Mouse (Mus musculus) cerebellum, adult 11 months (tissue): ENCODE results near the gene Hcn1.

Source experiments
- DNase-seq: peaks from one replicate; pipeline ENCODE4 v3.0.0; 2022

The Hcn1 gene

GRCm38 (mm10) chr13:117705997-117706396, 103.9 kb downstream of the Hcn1 start:
- DNase-seq: no peak

GRCm38 (mm10) chr13:117706496-117706895, 104.4 kb downstream of the Hcn1 start:
- no peak for DNase-seq

DNA sequence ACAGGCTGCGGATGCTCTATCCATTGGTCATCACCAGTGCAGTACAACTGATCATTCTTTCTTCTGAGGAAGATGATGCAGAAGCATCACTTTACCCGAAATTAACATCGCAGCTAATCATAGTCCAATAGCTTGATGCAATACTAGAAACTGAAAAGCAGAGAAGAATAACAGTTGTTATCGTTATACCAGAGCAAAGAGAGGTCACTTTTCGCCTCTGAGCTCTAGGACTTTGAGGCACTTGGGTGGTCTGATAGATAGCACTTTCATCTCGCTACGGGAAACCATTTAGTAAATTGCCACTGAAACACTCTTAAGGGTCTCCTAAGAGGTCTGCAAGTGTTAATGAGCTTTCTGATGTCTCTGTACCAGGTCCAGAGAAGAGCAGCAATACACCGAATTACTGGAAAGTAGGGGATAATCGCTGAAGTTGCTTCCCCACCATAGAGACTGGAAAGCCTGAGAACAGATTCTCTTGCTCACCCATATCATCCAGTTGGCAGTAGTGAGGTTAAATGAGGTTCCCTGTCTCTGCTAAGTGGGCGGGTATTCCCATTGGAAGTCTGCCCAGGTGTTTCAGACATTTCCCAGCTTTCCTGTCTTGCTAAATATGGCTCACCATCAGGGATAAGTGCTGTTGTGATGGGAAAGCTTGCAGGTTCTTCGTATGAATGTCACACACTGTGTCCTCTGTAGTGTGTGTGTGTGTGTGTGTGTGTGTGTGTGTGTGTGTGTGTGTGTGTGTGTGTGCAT, 105.0 kb downstream of the Hcn1 start:
- DNase-seq: peak; percentile 8

GRCm38 (mm10) chr13:117710811-117711210, 108.7 kb downstream of the Hcn1 start:
- no peak for DNase-seq

- no peak for DNase-seq
Measured at GRCm38 (mm10) chr13:117722090-117722489, 120.0 kb downstream of the Hcn1 start.

DNA sequence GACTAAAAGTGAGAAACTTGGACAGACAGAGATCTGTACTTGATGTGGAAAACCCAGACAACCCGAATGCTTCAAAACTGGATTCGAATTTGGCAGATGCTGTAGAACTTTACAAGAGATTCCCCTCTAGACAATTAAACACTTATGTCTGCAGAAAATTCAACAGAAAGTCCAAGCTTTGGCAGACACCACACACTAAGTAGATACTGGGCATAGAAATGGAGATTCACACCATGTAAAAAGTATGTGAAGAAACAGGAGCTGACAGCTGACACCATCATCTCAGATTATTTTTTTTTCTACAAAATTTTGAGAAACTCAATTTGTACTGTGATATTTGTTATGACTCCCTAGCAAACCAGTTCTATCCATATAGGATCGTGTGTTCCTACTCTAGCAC, 122.0 kb downstream of the Hcn1 start:
- DNase-seq: no peak

GRCm38 (mm10) chr13:117728393-117728792, 126.3 kb downstream of the Hcn1 start:
- no peak for DNase-seq

- DNase-seq: no peak
Measured at GRCm38 (mm10) chr13:117732738-117733137, 130.6 kb downstream of the Hcn1 start.

- no peak for DNase-seq
Measured at GRCm38 (mm10) chr13:117744451-117744850, 142.3 kb downstream of the Hcn1 start.

DNA sequence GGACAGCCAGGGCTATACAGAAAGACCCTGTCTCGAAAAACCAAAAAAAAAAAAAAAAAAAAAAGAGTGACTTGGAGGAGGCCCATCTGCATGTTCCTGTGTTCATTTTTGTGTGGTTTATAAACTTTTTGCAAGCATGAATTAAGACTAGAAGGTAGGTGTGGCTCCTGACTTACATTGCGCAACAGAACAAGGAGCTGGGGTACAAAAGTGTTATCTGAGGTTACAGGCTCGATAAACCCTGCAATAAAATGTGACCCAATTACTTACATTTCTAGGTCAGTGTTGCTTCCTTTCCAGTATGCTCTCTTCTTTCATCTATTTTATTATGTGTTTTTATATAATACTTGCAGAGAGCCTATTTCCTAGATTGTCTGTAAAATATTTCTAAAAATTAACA, 143.1 kb downstream of the Hcn1 start:
- DNase-seq: no peak

DNA sequence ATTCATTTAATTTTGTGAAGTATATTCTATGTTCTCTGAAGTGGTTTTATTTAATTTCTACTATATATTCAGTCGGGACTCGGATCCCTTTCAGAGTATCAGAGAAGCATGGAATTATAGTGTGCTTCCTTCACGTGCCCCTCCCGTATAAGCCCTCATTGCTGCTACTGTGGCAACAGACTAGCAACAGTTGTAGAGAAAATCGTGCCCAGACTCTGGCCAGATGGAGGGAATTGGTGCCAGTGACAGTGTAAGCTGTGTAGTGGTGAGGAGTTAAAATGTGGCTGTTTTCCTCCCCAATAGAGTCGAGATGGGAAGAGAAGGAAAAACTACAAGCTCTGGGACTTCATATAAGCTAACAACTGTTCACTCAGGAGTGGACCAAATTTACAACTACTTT, 163.4 kb downstream of the Hcn1 start:
- DNase-seq: peak; percentile 28

GRCm38 (mm10) chr13:117785376-117785775, 183.3 kb downstream of the Hcn1 start:
- peak; percentile 74 for DNase-seq

DNA sequence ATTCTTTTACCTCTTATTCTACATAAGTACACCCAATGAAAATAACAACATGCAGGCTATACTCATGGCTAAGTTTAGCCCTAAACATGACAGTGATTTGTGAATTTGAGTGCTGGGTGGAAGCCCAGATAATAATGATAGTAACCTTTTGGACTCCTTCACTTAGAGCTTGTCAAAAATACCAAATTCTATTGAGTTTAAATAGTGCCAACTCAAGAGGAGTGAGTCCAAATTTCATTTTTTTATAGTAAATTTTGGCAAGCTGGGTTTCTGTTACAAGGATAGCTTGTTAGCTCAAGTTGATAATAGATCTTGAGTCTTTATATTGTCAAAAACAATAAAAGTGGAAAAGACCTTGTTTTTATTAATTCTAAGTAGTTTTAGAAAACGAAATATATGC, 190.7 kb downstream of the Hcn1 start:
- no peak for DNase-seq

DNA sequence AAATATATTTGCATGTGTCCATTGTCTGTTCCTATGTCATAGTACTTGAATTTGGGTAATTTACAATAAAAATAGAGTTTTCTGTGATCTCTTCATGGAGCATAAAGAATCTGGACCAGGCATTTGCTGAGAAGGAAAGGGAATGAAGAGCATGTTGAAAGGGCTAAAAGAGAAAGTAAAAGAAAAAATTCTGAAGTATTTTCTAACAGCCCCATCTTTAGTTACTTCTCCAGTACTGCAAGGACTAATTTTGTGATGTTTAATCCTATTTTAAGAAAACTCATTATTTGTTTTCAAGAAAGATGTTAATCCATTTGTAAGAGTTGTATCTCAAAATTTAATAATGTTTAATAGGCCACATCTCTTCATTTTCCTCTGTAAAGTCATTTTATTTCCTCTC, 198.9 kb downstream of the Hcn1 start:
- DNase-seq: no peak

- no peak for DNase-seq
Measured at GRCm38 (mm10) chr13:117827628-117828027, 225.5 kb downstream of the Hcn1 start.

GRCm38 (mm10) chr13:117836658-117837057, 234.5 kb downstream of the Hcn1 start:
- DNase-seq: no peak

DNA sequence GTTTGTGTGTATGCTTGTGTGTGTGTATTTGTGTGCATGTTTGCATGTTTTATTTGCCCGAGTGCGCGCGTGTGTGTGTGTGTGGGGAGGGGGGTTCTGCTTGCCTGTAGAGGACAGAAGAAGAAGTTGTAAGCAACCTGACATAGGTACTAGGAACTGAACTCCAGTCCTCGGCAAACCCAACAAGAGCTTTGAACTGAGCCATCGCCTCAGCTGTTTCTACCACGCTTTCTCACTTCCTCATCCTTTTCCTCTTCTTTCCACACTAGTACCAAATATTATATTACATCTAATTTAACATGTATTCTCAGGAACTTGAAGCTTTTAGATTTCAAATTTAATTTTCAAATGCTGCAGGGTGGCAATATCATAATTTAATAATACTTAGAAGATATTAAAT, 236.1 kb downstream of the Hcn1 start:
- no peak for DNase-seq

- peak; percentile 7 for DNase-seq
Measured at GRCm38 (mm10) chr13:117842366-117842765, 240.2 kb downstream of the Hcn1 start.

GRCm38 (mm10) chr13:117847290-117847689, 245.2 kb downstream of the Hcn1 start:
- no peak for DNase-seq

GRCm38 (mm10) chr13:117848757-117849156, 246.6 kb downstream of the Hcn1 start:
- no peak for DNase-seq

- no peak for DNase-seq
Measured at GRCm38 (mm10) chr13:117851954-117852710, 250.0 kb downstream of the Hcn1 start.

DNA sequence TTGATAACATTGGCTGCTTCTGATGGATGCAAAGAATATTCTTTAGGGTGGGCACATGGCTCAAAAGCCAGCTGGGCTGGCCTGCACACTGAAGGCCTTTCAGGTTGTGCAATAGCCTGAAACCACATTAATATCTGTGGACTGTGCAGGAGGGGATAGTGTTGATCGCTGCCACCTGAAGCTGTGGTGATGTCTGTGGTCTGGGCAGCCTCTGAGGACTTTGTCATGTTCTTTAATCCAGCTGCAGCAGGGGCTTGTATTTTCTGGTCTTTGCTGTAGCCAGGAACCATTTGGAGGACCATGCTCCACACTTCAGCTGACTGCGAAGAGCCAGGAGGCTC, 250.6 kb downstream of the Hcn1 start:
- DNase-seq: no peak

DNA sequence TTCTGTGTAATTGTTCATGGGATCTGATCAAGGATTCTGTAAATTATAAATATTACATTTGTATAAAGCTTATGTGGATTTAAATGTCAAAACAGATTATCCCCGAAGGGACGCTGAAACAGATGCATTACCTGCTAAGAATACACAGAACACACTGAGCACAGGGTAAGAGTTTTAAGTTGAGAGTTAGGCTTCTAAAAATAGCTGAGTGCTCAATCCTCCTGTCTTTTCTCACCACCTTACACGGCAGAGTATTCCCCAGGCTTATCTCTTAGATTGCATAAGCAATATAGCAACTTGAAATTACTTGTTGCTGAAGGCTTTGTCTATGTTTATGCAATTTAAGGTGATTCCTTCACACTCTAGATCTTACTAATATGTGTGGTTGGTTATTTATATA, 256.3 kb downstream of the Hcn1 start:
- no peak for DNase-seq

DNA sequence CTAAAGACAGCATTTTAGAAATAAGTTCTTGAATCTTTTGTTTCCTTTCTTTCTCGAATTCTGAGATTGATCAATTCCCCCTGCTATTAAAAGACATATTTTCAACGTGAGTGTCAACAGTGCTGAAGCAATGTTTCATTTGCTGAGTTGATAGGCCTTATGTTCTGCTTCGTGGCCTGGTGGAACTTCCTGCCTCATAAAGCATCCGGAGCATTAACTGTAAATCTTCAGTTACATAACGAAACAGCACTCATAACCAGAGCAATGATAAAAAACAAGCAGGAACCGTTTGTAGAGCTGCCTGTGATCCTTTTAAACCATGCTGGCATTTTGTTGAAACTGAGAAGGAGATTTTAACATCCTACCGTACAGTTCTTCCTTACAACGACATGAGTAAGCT, 275.7 kb downstream of the Hcn1 start:
- no peak for DNase-seq
